Mouse (Mus musculus) kidney, adult 18-20 months (tissue): Measurements from ENCODE around the gene Snx29.

Source experiments
- DNase-seq: peaks from one replicate; pipeline ENCODE4 v3.0.0; 2021

Snx29 gene

DNA sequence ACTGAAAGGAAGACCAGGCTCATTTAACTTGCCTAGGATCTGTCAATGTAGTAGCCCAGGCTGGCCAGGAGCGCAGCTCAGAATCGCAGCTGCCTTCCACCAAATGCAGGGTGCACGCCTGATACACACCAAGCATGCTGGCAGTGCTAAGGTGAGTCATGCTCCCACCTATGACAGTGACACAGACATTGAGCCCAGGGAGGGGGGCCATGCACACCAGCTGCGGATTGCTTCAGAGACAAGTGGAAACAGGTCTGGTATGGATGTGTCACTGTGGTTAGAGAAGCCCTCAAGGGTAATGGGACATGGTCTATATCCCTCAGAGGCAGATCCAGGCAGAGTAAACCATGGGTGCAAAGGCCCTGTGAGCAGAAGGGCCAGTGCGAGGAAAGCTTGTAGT is 425.2 kb downstream of the Snx29 start:
- no peak for DNase-seq

DNA sequence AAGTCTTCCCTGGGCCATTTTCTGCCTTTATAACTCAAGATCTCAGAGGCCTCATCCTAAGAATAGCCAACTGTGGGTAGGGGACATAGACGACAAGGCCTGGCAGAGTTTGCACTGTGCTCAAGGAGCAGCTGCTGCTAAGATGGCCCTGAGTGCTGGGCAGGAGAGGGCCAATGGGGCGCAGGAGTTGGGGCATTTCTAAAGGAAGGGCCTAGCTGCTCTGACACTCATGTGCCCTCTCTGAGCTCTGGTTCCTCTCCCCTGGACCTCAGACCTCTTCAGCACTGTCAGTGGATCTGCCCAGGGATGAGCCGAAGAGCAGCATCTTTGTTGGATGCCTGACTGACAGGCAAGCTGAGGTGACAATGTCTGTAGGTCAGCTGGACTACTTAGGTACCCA is 426.4 kb downstream of the Snx29 start:
- DNase-seq = no peak

- DNase-seq = no peak
These were observed 427.9 kb downstream of the Snx29 start for GRCm38 (mm10) chr16:11750605-11751004.

DNA sequence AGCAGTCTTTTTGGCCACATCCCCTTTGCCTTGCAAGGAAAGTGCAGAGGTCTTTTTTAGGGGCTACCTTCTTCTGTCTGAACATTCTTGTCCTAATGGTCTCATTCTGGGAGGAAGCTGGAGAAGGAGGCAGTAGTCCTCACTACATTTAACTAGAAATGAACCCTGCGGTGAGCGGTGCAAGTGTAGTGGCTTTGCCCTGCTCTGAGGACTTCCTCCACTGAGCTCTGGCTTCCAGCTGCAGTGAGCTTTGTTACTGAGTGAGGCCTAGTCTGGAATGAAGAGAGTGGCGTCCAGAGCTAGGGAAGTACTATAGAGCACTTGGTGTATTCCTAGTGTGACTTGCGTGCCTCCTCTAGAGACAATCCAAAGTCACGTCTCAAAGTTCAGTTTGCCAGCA is 429.8 kb downstream of the Snx29 start:
- no peak for DNase-seq

- DNase-seq = no peak
These were observed 430.8 kb downstream of the Snx29 start for GRCm38 (mm10) chr16:11753466-11753865.

DNA sequence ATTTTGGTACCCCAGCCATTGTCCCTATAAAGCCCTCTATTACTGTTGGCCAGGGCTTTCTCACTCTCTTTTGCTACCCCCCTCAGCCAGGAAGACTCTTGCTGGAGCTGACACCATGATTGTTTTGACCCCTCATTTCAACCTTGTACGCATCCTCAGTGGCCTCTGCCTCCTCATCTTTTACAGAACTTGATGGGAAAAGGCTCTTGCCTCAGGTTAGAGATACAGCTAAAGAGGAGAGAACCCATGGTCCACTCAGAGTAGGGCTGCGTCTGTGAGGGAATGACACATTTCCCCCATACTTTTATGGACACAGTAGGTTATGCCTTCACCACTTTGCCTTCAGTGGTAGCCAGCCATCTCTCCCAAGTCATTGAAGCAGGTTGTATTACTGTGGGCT is 431.4 kb downstream of the Snx29 start:
- DNase-seq = no peak

DNA sequence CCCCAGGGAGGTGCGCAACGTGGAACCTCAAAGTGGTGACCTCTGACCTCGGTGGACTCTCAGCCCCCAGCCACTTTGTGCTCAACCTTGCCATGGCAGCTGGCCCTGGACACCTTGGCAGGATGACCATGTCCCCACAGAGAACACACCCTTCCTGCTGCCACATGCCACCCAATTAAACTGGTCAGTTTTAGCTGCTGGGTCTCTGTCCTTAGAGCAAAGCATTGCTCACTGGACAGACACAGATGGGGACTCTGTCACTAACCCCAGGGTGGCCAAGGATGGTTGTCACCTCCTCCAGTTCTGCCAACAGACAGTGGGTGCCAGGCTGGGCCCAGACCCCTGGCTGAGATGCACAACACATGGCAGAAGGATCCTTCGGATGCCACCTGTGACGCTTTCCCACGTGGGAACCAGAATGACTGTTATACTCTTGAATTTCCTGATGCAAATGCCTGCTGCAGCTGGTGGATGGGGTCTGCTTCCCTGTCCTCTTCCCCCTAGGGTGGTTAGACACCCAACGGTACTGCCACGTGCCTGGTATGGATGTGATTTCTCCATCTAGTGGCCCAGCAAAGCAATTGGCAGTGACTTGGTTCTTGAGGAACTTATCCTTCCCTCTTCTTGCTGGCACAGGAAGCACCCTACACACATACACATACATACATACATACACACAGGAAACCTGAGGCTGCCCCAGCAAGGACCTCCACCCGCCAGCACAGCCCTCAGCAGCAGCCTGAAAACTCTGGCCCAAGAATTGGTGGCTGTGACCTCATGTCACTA is 432.8 kb downstream of the Snx29 start:
- DNase-seq = no peak

DNA sequence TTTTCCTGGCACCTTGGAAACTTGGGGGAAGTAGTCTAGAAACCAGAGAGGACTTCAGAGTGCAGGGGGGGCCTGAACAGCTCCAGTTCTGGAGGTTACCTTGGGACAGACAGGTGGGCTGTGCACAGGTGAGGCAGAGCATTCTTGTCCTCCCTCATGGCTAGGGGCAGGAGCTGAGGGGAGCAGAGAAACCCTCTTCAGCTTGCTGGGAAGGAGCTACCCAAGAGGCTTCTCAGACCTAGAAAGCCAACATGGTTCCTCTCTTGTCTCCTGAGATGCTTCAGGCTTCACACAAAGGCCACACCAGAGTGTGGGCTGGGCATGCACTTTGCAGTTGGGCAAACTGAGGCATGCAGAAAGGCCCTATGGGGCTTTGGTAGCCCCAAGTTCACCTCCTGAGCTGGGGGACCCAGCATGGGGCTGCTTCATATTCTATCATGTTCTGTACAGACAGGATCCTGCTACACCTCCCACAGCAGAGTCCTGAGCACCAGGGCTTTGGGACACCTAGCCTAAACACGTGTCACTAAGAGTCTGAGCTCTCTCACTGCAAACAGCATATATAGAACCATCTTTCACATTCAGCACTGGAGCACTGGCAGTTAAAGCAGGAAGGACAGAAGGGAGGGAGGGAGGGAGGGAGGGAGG is 434.0 kb downstream of the Snx29 start:
- no peak for DNase-seq

GRCm38 (mm10) chr16:11757471-11757870 is 434.8 kb downstream of the Snx29 start:
- no peak for DNase-seq

GRCm38 (mm10) chr16:11757951-11758350 is 435.2 kb downstream of the Snx29 start:
- DNase-seq = no peak

GRCm38 (mm10) chr16:11772318-11772717 is 449.6 kb downstream of the Snx29 start:
- no peak for DNase-seq

DNA sequence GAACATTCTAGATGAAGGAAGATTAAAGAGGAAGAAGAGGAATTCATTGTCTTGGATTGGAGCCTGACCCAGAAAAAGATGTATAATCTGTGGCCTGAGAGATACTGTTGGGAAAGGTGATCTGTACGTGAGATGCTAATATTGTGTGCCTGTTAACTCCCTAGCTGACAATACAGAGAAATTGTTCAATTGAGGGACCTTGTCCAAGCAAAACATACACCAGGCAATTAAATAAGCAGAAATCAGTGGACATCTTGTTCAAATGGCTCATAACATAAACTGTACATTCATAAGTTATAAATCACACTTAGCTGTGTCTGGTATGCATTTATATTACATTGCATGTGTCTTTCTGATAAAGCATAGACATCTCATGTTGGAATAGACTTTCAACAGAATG is 451.6 kb downstream of the Snx29 start:
- DNase-seq = no peak

DNA sequence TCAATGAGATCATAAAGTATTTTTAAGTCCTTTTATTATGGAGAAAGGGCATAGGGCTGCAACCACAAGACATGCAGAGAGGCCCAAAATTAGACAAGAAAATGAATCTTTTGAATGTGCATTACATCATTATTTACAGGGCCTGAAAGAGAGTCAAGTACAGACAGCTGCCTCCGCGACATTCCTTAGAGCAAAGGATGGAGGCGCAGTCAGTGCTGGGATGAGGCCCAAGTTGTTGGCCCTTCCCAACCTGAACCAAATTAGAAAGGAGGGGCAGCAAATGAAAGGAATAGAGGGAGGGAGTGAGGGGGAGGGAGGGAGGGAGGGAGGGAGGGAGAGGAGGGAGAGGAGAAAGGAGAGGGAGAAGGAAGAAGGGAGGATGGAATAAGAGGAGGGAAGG is 453.8 kb downstream of the Snx29 start:
- no peak for DNase-seq

GRCm38 (mm10) chr16:11778191-11778590 is 455.5 kb downstream of the Snx29 start:
- no peak for DNase-seq

- DNase-seq = no peak
These were observed 456.2 kb downstream of the Snx29 start for GRCm38 (mm10) chr16:11778715-11779460.

GRCm38 (mm10) chr16:11782082-11782481 is 459.4 kb downstream of the Snx29 start:
- DNase-seq = no peak

DNA sequence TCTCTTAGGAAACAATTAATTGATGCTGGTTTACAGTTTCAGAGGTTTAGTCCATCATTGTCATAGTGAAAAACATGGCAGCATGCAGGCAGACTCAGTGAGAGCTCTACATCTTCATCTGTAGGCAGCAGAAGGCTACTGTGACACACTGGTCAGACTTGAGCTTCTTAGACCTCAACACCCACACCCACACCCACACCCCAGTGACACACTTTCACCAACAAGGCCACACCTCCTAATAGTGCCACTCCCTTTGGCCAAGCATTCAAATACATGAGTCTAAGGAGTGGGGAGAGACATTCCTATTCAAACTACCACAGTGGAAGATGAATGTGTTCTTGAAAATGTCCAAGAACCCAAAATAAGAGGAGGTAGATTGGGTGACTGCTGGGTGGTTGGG is 460.6 kb downstream of the Snx29 start:
- no peak for DNase-seq

DNA sequence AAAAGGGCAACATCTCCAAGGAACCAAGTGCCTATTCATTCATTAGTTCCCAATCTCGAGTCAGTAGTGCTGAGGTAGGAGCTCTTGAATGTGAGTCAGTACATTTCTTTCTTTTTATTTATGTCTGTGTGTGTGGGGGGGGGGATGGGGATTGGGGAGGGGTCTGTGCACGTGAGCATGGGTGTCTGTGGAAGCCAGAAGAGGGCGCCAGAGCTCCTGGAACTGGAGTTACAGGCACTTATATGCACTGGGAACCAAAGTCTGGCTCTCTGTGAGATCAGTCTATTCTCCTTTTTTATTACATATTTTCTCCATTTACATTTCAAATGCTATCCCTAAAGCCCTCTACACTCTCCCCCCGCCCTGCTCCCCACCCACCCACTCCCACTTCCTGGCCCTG is 461.6 kb downstream of the Snx29 start:
- no peak for DNase-seq

DNA sequence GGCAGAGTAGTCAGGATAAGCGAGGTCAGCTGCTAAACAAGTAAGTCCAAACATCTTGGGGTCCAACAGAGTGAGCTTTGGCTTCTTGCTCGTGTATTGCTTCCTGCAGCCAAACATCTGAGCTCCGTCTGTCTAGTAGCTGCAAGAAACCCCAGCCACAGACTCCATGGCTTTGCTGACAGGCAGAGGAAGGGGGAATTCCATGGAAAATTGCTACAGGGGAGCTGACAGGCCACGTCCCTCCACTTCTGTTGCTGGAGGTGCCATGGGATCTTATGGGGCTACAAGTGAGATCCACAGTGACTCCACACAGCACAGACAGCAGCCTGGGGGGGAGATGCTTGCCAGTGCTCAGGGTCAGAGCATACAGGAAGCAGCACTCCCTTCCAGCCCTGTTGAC is 463.1 kb downstream of the Snx29 start:
- DNase-seq = no peak

DNA sequence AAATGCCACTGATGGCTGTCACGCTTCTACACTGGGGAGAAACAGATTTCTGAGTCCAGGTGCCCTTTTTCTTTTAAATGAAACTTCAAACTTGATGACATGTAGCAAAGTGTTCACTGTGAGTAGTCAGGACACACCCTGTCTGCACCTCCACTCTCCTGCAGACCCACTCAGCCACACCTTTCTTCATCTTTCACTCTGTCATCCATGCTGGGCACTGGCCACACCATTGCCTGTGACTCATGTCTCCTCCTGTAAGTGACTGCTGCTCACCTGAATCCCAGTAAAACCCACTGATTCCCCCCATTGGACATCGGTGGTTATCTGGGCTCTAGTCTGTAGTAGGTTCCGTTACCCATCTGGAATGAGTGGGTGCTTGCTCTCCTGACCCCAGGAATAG is 467.8 kb downstream of the Snx29 start:
- no peak for DNase-seq

- DNase-seq = no peak
These were observed 470.7 kb downstream of the Snx29 start for GRCm38 (mm10) chr16:11793391-11793790.

DNA sequence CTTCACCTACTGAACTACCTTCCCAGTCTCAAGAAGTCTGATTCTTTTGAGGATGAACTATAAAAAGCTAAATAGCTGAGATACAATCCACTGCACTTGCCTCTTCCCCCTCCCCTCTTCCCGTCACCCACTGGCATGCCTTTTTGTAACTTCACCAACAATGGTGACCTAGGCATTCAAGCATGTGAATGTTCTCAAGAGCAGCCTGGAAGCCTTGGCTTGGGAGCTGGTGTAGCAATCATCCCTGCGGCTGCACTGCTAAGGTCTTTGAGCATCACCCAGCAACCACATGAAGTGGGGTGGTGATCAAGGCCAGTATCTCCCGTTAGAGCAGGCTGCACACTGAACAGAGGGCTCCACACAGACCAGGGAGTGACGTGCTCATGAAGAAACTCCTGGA is 471.9 kb downstream of the Snx29 start:
- no peak for DNase-seq

GRCm38 (mm10) chr16:11795758-11796460 is 473.2 kb downstream of the Snx29 start:
- DNase-seq = no peak
